Mouse (Mus musculus): Measurements from ENCODE around the gene Ptov1. TPM values are rescaled to one million over a fixed set of nuclear protein-coding genes. Genes with fewer than 3 reads are reported as not detected.

The Ptov1 gene
- polyA plus RNA-seq, 2 experiments = 35.0 to 47.3 TPM

- no peak overlapping the region; the same call in 1 of the 2 replicates for H3K9ac ChIP-seq (replicated peaks)
- no peaks in the 10 kb centered on the region for H3K36me3 ChIP-seq (replicated peaks; ENCODE audit: control insufficient read depth, insufficient read depth, low read depth)
- no peak overlapping the region for H3K4me3 ChIP-seq (ENCODE audit: insufficient read depth in 1 of 2, low read depth in 2 of 2, low read length in 2 of 2)
- H3K27me3 ChIP-seq (ENCODE audit: control insufficient read depth, insufficient read depth, low read length) = no peaks in the 10 kb centered on the region
- no peaks in the 10 kb centered on the region for H3K9me3 ChIP-seq (ENCODE audit: control insufficient read depth, low read length)
- DNase-seq (ENCODE audit: low read depth in 3 of 3, low spot score in 3 of 3) (no peak), ATAC-seq (ENCODE audit: insufficient read depth) (no peak)
- TF ChIP-seq CTCF (IDR thresholded peaks at IDR 0.05; ENCODE audit: low read depth) = no peak
- no peak for TF ChIP-seq EP300 (IDR thresholded peaks at IDR 0.05; ENCODE audit: low read depth)
- 85% methylated on average over 2 of the region's 2 CpGs for WGBS (ENCODE audit: insufficient replicate concordance)
- no peak overlapping the region for H3K27ac ChIP-seq
- H3K4me1 ChIP-seq (replicated peaks; ENCODE audit: control insufficient read depth in 2 of 2, insufficient read depth in 2 of 2, low read length in 1 of 2) = peaks cover 33 to 37% of the 10 kb centered on the region in 2 experiments
- H3K4me2 ChIP-seq (ENCODE audit: low read depth) = peak overlapping the region; percentile 83
Observed at GRCm38 (mm10) chr7:44853065-44853464, 16.5 kb downstream of the Ptov1 start.

GRCm38 (mm10) chr7:44852259-44853027 is 17.1 kb downstream of the Ptov1 start:
- H3K9ac ChIP-seq (replicated peaks) = no peak overlapping the region
- H3K4me1 ChIP-seq (replicated peaks; ENCODE audit: control insufficient read depth in 2 of 2, insufficient read depth in 2 of 2, low read length in 1 of 2) = peaks cover 38 to 39% of the 10 kb centered on the region in 2 experiments
- DNase-seq (ENCODE audit: low read depth in 3 of 3, low spot score in 3 of 3) (no peak), ATAC-seq (ENCODE audit: insufficient read depth) (no peak)
- no peak overlapping the region for H3K4me3 ChIP-seq (ENCODE audit: insufficient read depth in 1 of 2, low read depth in 2 of 2, low read length in 2 of 2)
- H3K27me3 ChIP-seq (ENCODE audit: control insufficient read depth, insufficient read depth, low read length) = no peaks in the 10 kb centered on the region
- TF ChIP-seq CTCF (IDR thresholded peaks at IDR 0.05; ENCODE audit: low read depth) (no peak), EP300 (IDR thresholded peaks at IDR 0.05; ENCODE audit: low read depth) (no peak)
- H3K36me3 ChIP-seq (replicated peaks; ENCODE audit: control insufficient read depth, insufficient read depth, low read depth) = no peaks in the 10 kb centered on the region
- no peak overlapping the region for H3K4me2 ChIP-seq (ENCODE audit: low read depth)
- WGBS (ENCODE audit: insufficient replicate concordance) = 84% methylated on average over 36 of the region's 36 CpGs
- H3K9me3 ChIP-seq (ENCODE audit: control insufficient read depth, low read length) = no peaks in the 10 kb centered on the region
- no peak overlapping the region for H3K27ac ChIP-seq

- H3K4me1 ChIP-seq (replicated peaks; ENCODE audit: control insufficient read depth in 2 of 2, insufficient read depth in 2 of 2, low read length in 1 of 2) = peaks cover 38 to 39% of the 10 kb centered on the region in 2 experiments
- H3K27me3 ChIP-seq (ENCODE audit: control insufficient read depth, insufficient read depth, low read length) = no peaks in the 10 kb centered on the region
- peak overlapping the region; percentile 97 for H3K4me2 ChIP-seq (ENCODE audit: low read depth)
- ATAC-seq (ENCODE audit: insufficient read depth) = no peak
- 81% methylated on average over 12 of the region's 12 CpGs for WGBS (ENCODE audit: insufficient replicate concordance)
- H3K9ac ChIP-seq (replicated peaks) = no peak overlapping the region
- H3K36me3 ChIP-seq (replicated peaks; ENCODE audit: control insufficient read depth, insufficient read depth, low read depth) = no peaks in the 10 kb centered on the region; the same call in 1 of the 2 replicates
- DNase-seq (ENCODE audit: low read depth in 3 of 3, low spot score in 3 of 3) = no peak
- H3K27ac ChIP-seq = no peak overlapping the region
- H3K9me3 ChIP-seq (ENCODE audit: control insufficient read depth, low read length) = no peaks in the 10 kb centered on the region
- no peak overlapping the region; a peak in 1 of 4 replicates for H3K4me3 ChIP-seq (ENCODE audit: insufficient read depth in 1 of 2, low read depth in 2 of 2, low read length in 2 of 2)
- TF ChIP-seq CTCF (IDR thresholded peaks at IDR 0.05; ENCODE audit: low read depth) = no peak
- TF ChIP-seq EP300 (IDR thresholded peaks at IDR 0.05; ENCODE audit: low read depth) = no peak
Observed at GRCm38 (mm10) chr7:44851625-44852234, 17.9 kb downstream of the Ptov1 start.

- peak overlapping the region; percentile 80 for H3K9ac ChIP-seq (replicated peaks)
- DNase-seq (ENCODE audit: low read depth in 3 of 3, low spot score in 3 of 3) = no peak
- 57% methylated on average over 8 of the region's 8 CpGs for WGBS (ENCODE audit: insufficient replicate concordance)
- peak overlapping the region; percentile 30 for H3K27ac ChIP-seq
- peaks cover 32% of the 10 kb centered on the region in 2 experiments for H3K4me1 ChIP-seq (replicated peaks; ENCODE audit: control insufficient read depth in 2 of 2, insufficient read depth in 2 of 2, low read length in 1 of 2)
- H3K4me2 ChIP-seq (ENCODE audit: low read depth) = peak overlapping the region; percentile 97
- no peaks in the 10 kb centered on the region for H3K27me3 ChIP-seq (ENCODE audit: control insufficient read depth, insufficient read depth, low read length)
- no peaks in the 10 kb centered on the region for H3K9me3 ChIP-seq (ENCODE audit: control insufficient read depth, low read length)
- no peak for ATAC-seq (ENCODE audit: insufficient read depth)
- peaks cover 2% of the 10 kb centered on the region; the same call in 1 of the 2 replicates for H3K36me3 ChIP-seq (replicated peaks; ENCODE audit: control insufficient read depth, insufficient read depth, low read depth)
- TF ChIP-seq EP300 (IDR thresholded peaks at IDR 0.05; ENCODE audit: low read depth) (no peak), CTCF (IDR thresholded peaks at IDR 0.05; ENCODE audit: low read depth) (no peak)
- peak overlapping the region; percentile 80 to 90 for H3K4me3 ChIP-seq (ENCODE audit: insufficient read depth in 1 of 2, low read depth in 2 of 2, low read length in 2 of 2)
Observed at GRCm38 (mm10) chr7:44850789-44851624, 18.6 kb downstream of the Ptov1 start.
